9 mouse cellular contexts compared by ENCODE assay signal in genomic region chrX:41614920-41615319, GRCm38 (mm10).
A peak's percentile ranks its signal among the peaks of the same experiment; 100 is the strongest.
DNase-seq lines count a peak whose midpoint lies in the region; ATAC-seq lines count a peak whose summit lies in the region.
"Had no signal": no experiment of that assay in that cellular context is flagged by ENCODE, and none has a peak within 500 bp of the region (broad histone marks: within the 10 kb centered on the region; RNA-seq: fewer than 3 reads in every experiment).

No protein-coding gene starts in this region.

- no peaks in the 10 kb centered on the region for H3K36me3 ChIP-seq in forebrain, embryonic 14.5 days (ENCODE audit: control insufficient read depth, insufficient read depth, low read length)
- no peaks in the 10 kb centered on the region for H3K36me3 ChIP-seq in forebrain, embryonic 12.5 days (replicated peaks)
- H3K36me3 ChIP-seq: liver, embryonic 15.5 days had no signal

- H3K27ac ChIP-seq in forebrain, embryonic 14.5 days (ENCODE audit: low read depth, low read length) = no peak overlapping the region
- no peak overlapping the region for H3K27ac ChIP-seq in forebrain, embryonic 12.5 days
- H3K27ac ChIP-seq: liver, embryonic 15.5 days had no signal

- H3K9me3 ChIP-seq in forebrain, embryonic 14.5 days (replicated peaks; ENCODE audit: control insufficient read depth, low read length) = no peaks in the 10 kb centered on the region
- no peaks in the 10 kb centered on the region for H3K9me3 ChIP-seq in forebrain, embryonic 12.5 days
- H3K9me3 ChIP-seq: liver, embryonic 15.5 days had no signal

- no peak overlapping the region for H3K4me2 ChIP-seq in forebrain, embryonic 14.5 days (ENCODE audit: low read length)
- H3K4me2 ChIP-seq in forebrain, embryonic 12.5 days = no peak overlapping the region
- H3K4me2 ChIP-seq: liver, embryonic 15.5 days had no signal

- no peak overlapping the region for H3K9ac ChIP-seq in forebrain, embryonic 14.5 days (ENCODE audit: low read length)
- H3K9ac ChIP-seq in forebrain, embryonic 12.5 days = no peak overlapping the region
- H3K9ac ChIP-seq: liver, embryonic 15.5 days had no signal

- DNase-seq in forebrain, embryonic 14.5 days (ENCODE audit: low spot score) = peak; percentile 69
- peak; percentile 11 for DNase-seq in ovary, postnatal 14 days (ENCODE audit: low spot score)
- no peak for DNase-seq in ovary, postnatal 10 days (ENCODE audit: low spot score)
- DNase-seq in c-Kit-positive CD71-negative TER-119-negative erythroid progenitor cells, embryonic 14.5 days (ENCODE audit: low read depth) = peak; percentile 1
- DNase-seq in kidney, postnatal 36 days = peak; percentile 32 to 46
- DNase-seq in naive thymus-derived CD4-positive, alpha-beta T cell, adult 2 months (ENCODE audit: low read depth) = peak; percentile 0
- no peak for DNase-seq in gastrocnemius, postnatal 4 days (ENCODE audit: low spot score in 2 of 2)

- no peaks in the 10 kb centered on the region for H3K27me3 ChIP-seq in forebrain, embryonic 14.5 days (replicated peaks; ENCODE audit: control insufficient read depth, insufficient read depth, low read length)
- no peaks in the 10 kb centered on the region for H3K27me3 ChIP-seq in forebrain, embryonic 12.5 days
- H3K27me3 ChIP-seq: liver, embryonic 15.5 days had no signal

- 48% methylated on average over 2 of the region's 2 CpGs for WGBS in forebrain, embryonic 14.5 days
- 44% methylated on average over 2 of the region's 2 CpGs for WGBS in forebrain, embryonic 12.5 days

- no peak overlapping the region for H3K4me3 ChIP-seq in forebrain, embryonic 14.5 days (ENCODE audit: low read depth, low read length)
- H3K4me3 ChIP-seq in forebrain, embryonic 12.5 days (replicated peaks) = no peak overlapping the region
- H3K4me3 ChIP-seq: liver, embryonic 15.5 days had no signal

- H3K4me1 ChIP-seq in forebrain, embryonic 14.5 days (ENCODE audit: control insufficient read depth, insufficient read depth, low read length) = no peaks in the 10 kb centered on the region
- no peaks in the 10 kb centered on the region for H3K4me1 ChIP-seq in forebrain, embryonic 12.5 days
- H3K4me1 ChIP-seq: liver, embryonic 15.5 days had no signal

- no peak; the same call in 1 of the 2 replicates for ATAC-seq in forebrain, embryonic 14.5 days
- no peak for ATAC-seq in forebrain, embryonic 12.5 days (ENCODE audit: low FRiP score)

Comparison
In these comparisons a context has a peak if more than half of its experiments do, and no peak if none do; other contexts are left out.
1. DNase-seq: peak in forebrain, embryonic 14.5 days (single experiment), ovary, postnatal 14 days (single experiment), c-Kit-positive CD71-negative TER-119-negative erythroid progenitor cells, embryonic 14.5 days (single experiment), kidney, postnatal 36 days (2 of 2) and naive thymus-derived CD4-positive, alpha-beta T cell, adult 2 months (single experiment); none in ovary, postnatal 10 days (single experiment) and gastrocnemius, postnatal 4 days (0 of 2).